Mouse (Mus musculus) bone marrow macrophage, adult 2 months (primary cell): ENCODE measurements around the gene Cldn1.

Experiments
- CTCF ChIP-seq: IDR thresholded peaks from 2 replicates; pipeline ENCODE4 v1.5.1; 2012; ENCODE audit warnings: low read depth, mild to moderate bottlenecking, low read length, moderate library complexity
- POLR2A ChIP-seq: IDR thresholded peaks from 2 replicates; pipeline ENCODE4 v1.6.1; 2012; ENCODE audit warnings: mild to moderate bottlenecking, low read depth, low read length, borderline replicate concordance

DNA sequence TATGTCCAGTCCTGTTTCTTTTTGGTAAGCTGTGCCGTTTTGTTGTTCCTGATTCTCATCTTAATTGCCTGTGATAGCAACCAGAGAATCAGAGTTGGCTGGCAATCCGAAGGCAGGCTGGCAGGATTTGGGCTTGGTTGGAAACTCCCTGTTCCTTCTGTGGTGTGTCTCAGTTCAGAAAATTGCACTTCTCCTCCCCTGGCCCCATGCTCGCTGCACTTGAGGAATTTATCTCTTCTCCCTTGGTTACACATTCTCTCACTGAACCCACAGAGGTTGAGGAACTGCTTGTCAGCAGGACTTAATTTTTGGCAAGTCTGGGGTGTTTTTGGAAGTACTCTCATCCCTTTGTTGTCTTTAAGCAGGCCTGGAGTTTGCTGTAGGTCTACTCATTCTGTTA, 29.3 kb upstream of the Cldn1 start:
- TF ChIP-seq CTCF: no peak
- TF ChIP-seq POLR2A: no peak
